Mouse (Mus musculus) megakaryocyte, embryonic 14.5 days (primary cell): ENCODE measurements at regions not wholly inside any gene's neighbourhood (a gene's known extent, or its start where the extent isn't known, plus 50 kb on each side); places are given as distances from the start of the nearest gene placed in this dataset.

Experiments
- FLI1 ChIP-seq: IDR thresholded peaks from 2 replicates; pipeline ENCODE4 v1.6.1; 2012; ENCODE audit warnings: low read length, inconsistent platforms, mixed read lengths
- GATA1 ChIP-seq: IDR thresholded peaks from 3 replicates; pipeline ENCODE4 v1.6.1; 2012; ENCODE audit warnings: mixed read lengths, low read length, inconsistent platforms, borderline replicate concordance

GRCm38 (mm10) chr3:14967235-14967634, 81.2 kb downstream of the Car2 start:
- TF ChIP-seq GATA1, result no peak
- no peak for TF ChIP-seq FLI1
